ENCODE assay signal across 17 mouse cellular contexts in the genomic region with DNA sequence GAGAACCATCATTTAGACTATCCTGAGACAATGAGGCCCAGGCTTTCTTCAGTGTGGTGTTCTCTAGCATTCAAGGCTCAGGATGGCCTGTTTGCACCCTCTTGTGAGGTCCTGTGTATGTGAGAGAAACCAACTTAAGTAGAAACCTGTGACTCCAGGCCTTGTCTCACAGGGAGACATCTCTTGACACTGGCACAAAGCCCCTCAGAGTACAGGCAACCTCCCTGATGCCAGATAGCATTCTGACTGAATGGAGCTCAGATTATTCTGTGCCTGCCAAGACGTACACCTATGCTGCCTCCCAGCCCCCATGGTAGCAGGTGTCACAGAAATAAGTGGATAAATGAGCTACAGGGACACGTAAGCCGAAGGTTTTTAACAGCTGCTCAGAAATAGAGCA.
A peak's percentile ranks its signal among the peaks of the same experiment; 100 is the strongest.
DNase-seq lines count a peak whose midpoint lies in the region; ATAC-seq lines count a peak whose summit lies in the region.
"Had no signal": no experiment of that assay in that cellular context is flagged by ENCODE, and none has a peak within 500 bp of the region (broad histone marks: within the 10 kb centered on the region; RNA-seq: fewer than 3 reads in every experiment).

No protein-coding gene starts in this region.

- peak; percentile 24; the same call in 1 of the 2 replicates for ATAC-seq in embryonic facial prominence, embryonic 15.5 days (ENCODE audit: insufficient number of reproducible peaks, low FRiP score, low TSS enrichment, low read depth)
- ATAC-seq: forebrain, embryonic 13.5 days; forebrain, postnatal 0 days had no signal

- peak; percentile 81 for DNase-seq in heart, adult 11 months
- DNase-seq in heart, postnatal 10 days, result no peak
- no peak for DNase-seq in urinary bladder, adult 2 months (ENCODE audit: low spot score)
- DNase-seq: adrenal gland, adult 2 months; adrenal gland, postnatal 10 days; adrenal gland, postnatal 25 days; cerebellum, adult 11 months; cerebellum, adult 18-20 months; cerebellum, adult 8-10 months; cerebellum, postnatal 36 days; embryo, embryonic 11 days; forebrain, postnatal 0 days had no signal

- intact Hi-C loops in heart, postnatal 10 days (cut with DNase I), result loop anchor here (2.0 to 5.0 kb wide), 3 partner anchors 23 to 211 kb away; a partner anchor contains a TSS

- H3K4me3 ChIP-seq in embryonic facial prominence, embryonic 15.5 days (replicated peaks), result no peak overlapping the region
- no peak overlapping the region for H3K4me3 ChIP-seq in macrophage (ENCODE audit: inconsistent target)
- H3K4me3 ChIP-seq: embryonic facial prominence, embryonic 12.5 days; forebrain, embryonic 13.5 days; forebrain, embryonic 15.5 days had no signal

- H3K9me3 ChIP-seq in embryonic facial prominence, embryonic 15.5 days (replicated peaks), result no peaks in the 10 kb centered on the region
- H3K9me3 ChIP-seq: embryonic facial prominence, embryonic 12.5 days; forebrain, embryonic 13.5 days; forebrain, embryonic 15.5 days had no signal

- peaks cover 11% of the 10 kb centered on the region for H3K4me1 ChIP-seq in embryonic facial prominence, embryonic 15.5 days

- H3K79me2 ChIP-seq in macrophage (ENCODE audit: inconsistent target), result no peaks in the 10 kb centered on the region

- no peaks in the 10 kb centered on the region for H3K27me3 ChIP-seq in embryonic facial prominence, embryonic 15.5 days
- H3K27me3 ChIP-seq: embryonic facial prominence, embryonic 12.5 days; forebrain, embryonic 13.5 days; forebrain, embryonic 15.5 days had no signal

- 76% methylated on average over 3 of the region's 3 CpGs for WGBS in embryonic facial prominence, embryonic 15.5 days
- WGBS in macrophage (ENCODE audit: missing documents), result 92% methylated on average over 3 of the region's 3 CpGs

- no peaks in the 10 kb centered on the region for H3K36me3 ChIP-seq in embryonic facial prominence, embryonic 15.5 days
- no peaks in the 10 kb centered on the region for H3K36me3 ChIP-seq in macrophage (ENCODE audit: inconsistent target)
- H3K36me3 ChIP-seq: embryonic facial prominence, embryonic 12.5 days; forebrain, embryonic 15.5 days had no signal

- no peak overlapping the region for H3K9ac ChIP-seq in embryonic facial prominence, embryonic 15.5 days
- H3K9ac ChIP-seq: embryonic facial prominence, embryonic 12.5 days; forebrain, embryonic 13.5 days; forebrain, embryonic 15.5 days; forebrain, postnatal 0 days had no signal

- no peak overlapping the region for H3K27ac ChIP-seq in embryonic facial prominence, embryonic 15.5 days (replicated peaks)
- peak overlapping the region; percentile 21 for H3K27ac ChIP-seq in macrophage
- H3K27ac ChIP-seq: embryonic facial prominence, embryonic 12.5 days; forebrain, embryonic 13.5 days; forebrain, embryonic 15.5 days had no signal

- no peak overlapping the region for H3K4me2 ChIP-seq in embryonic facial prominence, embryonic 15.5 days (replicated peaks)
- H3K4me2 ChIP-seq: embryonic facial prominence, embryonic 12.5 days; forebrain, embryonic 13.5 days; forebrain, embryonic 15.5 days had no signal
